Mouse (Mus musculus) cerebellum, adult 18-20 months (tissue): ENCODE measurements at regions not wholly inside any gene's neighbourhood (a gene's known extent, or its start where the extent isn't known, plus 50 kb on each side); places are given as distances from the start of the nearest gene placed in this dataset.

Experiments used
- DNase-seq, 2 experiments: peaks; one replicate each; pipeline ENCODE4 v3.0.0; 2021

DNA sequence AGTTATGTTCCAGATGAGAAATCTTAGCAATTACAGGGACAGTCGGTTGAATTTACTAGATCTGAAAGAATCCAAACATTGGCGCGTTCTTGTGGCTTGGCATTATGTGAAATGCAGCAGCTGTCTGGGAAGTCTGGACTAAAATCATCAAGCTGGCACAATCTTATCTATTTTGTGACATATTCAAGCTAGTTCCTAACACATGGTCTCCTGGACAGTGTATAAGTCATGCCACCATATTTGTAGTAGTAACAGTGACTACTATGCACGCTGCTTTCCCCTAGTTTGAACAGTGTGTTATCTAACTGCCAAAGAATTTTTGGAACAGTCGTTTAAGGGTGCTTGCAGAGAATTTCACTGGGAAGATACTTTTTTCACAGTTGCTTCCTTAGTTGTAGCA is 396.8 kb downstream of the Ppp1r3a start:
- no peak for DNase-seq
